14 mouse cellular contexts compared by ENCODE assay signal in genomic region chr8:122873171-122873570, GRCm38 (mm10). TPM values are rescaled to one million over a fixed set of nuclear protein-coding genes. Genes with fewer than 3 reads are reported as not detected.
A peak's percentile ranks its signal among the peaks of the same experiment; 100 is the strongest.
DNase-seq lines count a peak whose midpoint lies in the region; TF ChIP-seq lines count a peak whose summit lies in the region.
"Had no signal": no experiment of that assay in that cellular context is flagged by ENCODE, and none has a peak within 500 bp of the region (broad histone marks: within the 10 kb centered on the region; RNA-seq: fewer than 3 reads in every experiment).

No protein-coding gene starts in this region.

- intact Hi-C loops in heart, postnatal 36 days (cut with DNase I) = no loop called here

- DNase-seq in B cell, adult 2 months = peak; percentile 45 to 53
- DNase-seq in brain, embryonic 14.5 days (ENCODE audit: low read depth) = peak; percentile 27
- peak; percentile 65 to 75 for DNase-seq in cerebellum, postnatal 36 days
- peak; percentile 56 for DNase-seq in thymus, postnatal 0 days (ENCODE audit: low spot score)
- DNase-seq in adrenal gland, adult 18-20 months (ENCODE audit: low spot score in 2 of 2) = no peak
- no peak for DNase-seq in ovary, postnatal 36 days (ENCODE audit: low spot score)
- DNase-seq in heart, postnatal 36 days = no peak
- DNase-seq: gastrocnemius, postnatal 14 days; heart, postnatal 10 days; kidney, adult 9 months; kidney, postnatal 4 days; left cerebral cortex, postnatal 4 days had no signal

- no peak for TF ChIP-seq CTCF in brain, embryonic 14.5 days (IDR thresholded peaks at IDR 0.05; ENCODE audit: borderline replicate concordance, extremely low read depth, insufficient read depth, insufficient read length)

- TF ChIP-seq POLR2A in brain, embryonic 14.5 days (IDR thresholded peaks at IDR 0.05; ENCODE audit: borderline replicate concordance, extremely low read depth, insufficient read depth, insufficient read length, poor library complexity, severe bottlenecking) = no peak

RNA-seq across cellular contexts. Expression of gene Cdh15, which starts 25.4 kb away (rescaled TPM):
- 1.0 and 1.2 TPM in 2 replicates for polyA plus RNA-seq in brain, embryonic 14.5 days (2012; rRNA removed)
- 0.21 and 0.36 TPM in 2 replicates for polyA plus RNA-seq in thymus, postnatal 0 days (2015; fragmentation: Nextera tagmentation; extraction: Ambion mirVana)
- under 1 TPM; 0.22 to 0.99 TPM for total RNA-seq in adrenal gland, adult 18-20 months (2021)
- not detected for total RNA-seq in heart, postnatal 36 days (2021)
- total RNA-seq: CH12.LX; megakaryocyte, adult 5-6 weeks had no signal

Comparison
In these comparisons a context has a peak if more than half of its experiments do, and no peak if none do; other contexts are left out.
1. DNase-seq: peak in B cell, adult 2 months (2 of 2), brain, embryonic 14.5 days (single experiment), cerebellum, postnatal 36 days (2 of 2) and thymus, postnatal 0 days (single experiment); none in adrenal gland, adult 18-20 months (0 of 2), ovary, postnatal 36 days (single experiment) and heart, postnatal 36 days (0 of 2).